Mouse (Mus musculus) fibroblast of lung, adult 2 months (primary cell): ENCODE data around the gene Rnf41.

Experiments
- DNase-seq: peaks from one replicate; pipeline ENCODE4 v3.0.0-alpha.2; 2011; ENCODE audit warnings: low read depth

Rnf41 gene

DNA sequence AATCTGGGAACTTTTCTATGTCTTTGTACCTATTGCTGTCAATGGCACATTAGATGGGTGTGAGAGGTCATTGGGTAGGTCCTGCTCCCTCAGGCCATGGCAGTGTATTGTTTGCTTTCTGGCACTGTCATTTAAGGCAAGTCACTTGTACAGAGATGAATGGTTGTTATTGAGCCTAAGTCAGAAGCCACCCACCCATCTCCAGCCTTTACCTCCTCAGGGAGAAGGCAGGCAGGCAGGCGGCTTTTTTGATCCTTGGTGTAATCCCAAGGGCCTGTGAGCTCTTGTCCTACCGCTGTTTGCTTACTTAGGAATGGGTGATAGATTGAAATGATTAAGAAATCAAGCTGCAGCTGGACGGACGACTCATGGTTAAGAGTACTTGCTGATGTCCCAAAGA lies 18.0 kb downstream of the Rnf41 start:
- no peak for DNase-seq

GRCm38 (mm10) chr10:128433417-128433816 lies 22.0 kb downstream of the Rnf41 start:
- no peak for DNase-seq

GRCm38 (mm10) chr10:128434681-128435080 lies 23.2 kb downstream of the Rnf41 start:
- DNase-seq, result no peak

DNA sequence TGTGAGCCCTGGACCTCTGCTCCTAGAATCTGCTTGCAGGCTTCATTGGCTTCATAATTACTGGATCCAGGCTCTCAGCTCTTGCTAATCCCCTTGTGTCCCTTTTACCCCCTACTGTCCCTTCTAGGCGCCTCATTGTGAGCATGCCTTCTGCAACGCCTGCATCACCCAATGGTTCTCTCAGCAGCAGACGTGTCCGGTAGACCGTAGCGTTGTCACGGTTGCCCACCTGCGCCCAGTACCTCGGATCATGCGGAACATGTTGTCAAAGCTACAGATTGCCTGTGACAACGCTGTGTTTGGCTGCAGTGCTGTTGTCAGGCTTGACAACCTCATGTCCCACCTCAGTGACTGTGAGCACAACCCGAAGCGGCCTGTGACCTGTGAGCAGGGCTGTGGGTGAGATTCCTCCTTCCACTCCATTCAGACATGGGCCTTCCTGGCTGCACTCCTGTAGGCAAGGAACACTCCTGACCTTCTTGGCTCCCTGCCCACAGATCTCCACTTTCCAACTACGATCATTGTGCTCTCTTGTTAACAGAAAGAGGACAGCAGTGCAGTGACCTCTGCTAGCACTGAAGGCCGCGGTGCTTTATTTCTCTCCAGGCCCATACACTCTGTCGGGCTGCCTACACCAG lies 23.8 kb downstream of the Rnf41 start:
- no peak for DNase-seq

DNA sequence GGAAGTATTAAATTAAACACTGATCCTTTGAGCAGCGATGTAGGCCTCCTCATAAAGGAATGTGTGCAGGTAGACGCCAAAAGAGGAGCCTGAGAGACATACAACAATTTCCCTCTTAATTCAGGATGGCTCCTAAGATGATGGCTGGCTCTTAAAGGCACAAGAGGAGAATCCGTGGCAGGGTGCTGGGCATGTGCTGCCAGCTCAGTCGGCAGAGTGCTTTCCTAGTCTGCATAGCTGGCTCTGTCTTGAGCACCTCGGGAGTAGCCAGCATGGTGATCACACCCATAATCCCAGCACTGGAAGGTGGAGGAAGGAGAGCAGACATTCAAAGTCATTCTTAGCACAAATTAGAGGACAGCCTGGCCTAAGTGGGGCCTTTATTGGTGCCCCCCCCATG lies 24.4 kb downstream of the Rnf41 start:
- DNase-seq, result no peak

DNA sequence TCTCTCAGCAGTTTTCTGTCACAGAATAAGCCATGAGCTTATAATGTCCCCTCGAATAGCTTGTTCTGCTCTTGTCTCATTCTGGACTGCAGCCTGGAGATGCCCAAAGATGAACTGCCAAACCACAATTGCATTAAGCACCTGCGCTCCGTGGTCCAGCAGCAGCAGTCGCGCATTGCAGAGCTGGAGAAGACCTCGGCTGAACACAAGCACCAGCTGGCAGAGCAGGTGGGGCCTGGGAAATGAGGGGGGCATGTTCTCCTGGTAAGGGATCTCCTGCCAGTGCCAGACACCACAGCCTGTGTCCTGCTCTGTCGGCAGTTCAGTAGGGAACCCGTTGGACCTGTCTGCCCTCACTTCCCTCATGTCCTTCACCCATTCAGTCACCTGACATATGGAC lies 24.9 kb downstream of the Rnf41 start:
- DNase-seq, result no peak

GRCm38 (mm10) chr10:128438675-128439279 lies 27.3 kb downstream of the Rnf41 start:
- no peak for DNase-seq

DNA sequence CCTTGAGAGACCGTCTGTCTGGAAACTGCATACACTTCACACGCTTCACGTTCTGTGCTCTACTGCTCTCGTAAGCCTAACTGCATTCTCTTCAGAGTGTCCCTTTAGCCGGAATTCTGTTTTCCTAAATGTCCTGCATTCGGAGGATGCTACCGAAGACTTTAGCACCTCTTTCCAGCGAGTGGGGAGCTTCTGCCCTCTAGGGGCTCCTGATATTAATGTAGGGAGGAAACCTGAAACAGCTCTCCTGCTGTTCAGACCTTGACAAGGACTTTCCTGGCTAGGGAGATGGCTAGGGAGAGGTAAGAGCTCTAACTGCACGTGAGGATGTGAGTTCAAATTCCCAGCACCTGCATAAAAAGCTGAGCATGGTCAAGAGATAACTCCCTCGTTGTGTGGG lies 28.9 kb downstream of the Rnf41 start:
- DNase-seq, result no peak

- no peak for DNase-seq
Observed at GRCm38 (mm10) chr10:128441324-128442119, 30.1 kb downstream of the Rnf41 start.

DNA sequence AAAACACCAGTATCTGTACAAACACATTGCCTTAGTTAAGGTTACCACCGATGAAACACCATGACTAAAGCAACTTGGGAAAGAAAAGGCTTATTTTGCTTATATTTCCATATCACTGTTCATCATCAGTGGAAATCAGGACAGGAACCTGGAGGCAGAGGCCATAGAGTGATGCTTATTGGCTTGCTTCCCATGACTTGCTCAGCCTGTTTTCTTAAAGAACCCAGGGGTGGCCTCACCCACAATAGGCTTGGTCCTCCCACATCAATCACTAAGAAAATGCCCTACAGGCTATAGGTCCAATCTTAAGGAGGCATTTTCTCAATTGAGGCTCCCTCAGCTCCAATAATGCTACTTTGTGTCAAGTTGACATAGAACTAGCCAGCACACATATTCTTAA lies 31.3 kb downstream of the Rnf41 start:
- no peak for DNase-seq

- no peak for DNase-seq
Observed at GRCm38 (mm10) chr10:128444354-128444753, 32.9 kb downstream of the Rnf41 start.

GRCm38 (mm10) chr10:128445407-128445806 lies 34.0 kb downstream of the Rnf41 start:
- DNase-seq, result no peak

- no peak for DNase-seq
Observed at GRCm38 (mm10) chr10:128451014-128451413, 39.6 kb downstream of the Rnf41 start.

- no peak for DNase-seq
Observed at GRCm38 (mm10) chr10:128454471-128454870, 43.0 kb downstream of the Rnf41 start.

DNA sequence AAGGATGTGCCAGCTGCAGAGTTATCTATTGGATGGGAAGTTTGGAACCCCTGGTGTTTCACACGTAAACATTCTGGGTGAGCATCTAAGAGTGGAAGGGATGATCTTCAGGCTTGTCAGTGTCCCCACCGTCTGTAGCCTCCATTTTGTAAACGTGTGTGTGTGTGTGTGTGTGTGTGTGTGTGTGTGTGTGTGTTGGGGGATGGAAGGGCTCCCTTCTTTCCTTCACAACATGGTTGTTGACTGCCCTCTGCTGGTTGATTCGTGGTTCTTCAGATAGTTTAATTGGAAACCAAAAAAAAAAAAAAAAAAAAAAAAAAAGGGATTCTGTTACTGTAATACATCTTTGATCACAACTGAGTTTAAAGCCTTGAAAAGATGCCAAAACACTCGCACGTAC lies 43.8 kb downstream of the Rnf41 start:
- peak; percentile 36 for DNase-seq

DNA sequence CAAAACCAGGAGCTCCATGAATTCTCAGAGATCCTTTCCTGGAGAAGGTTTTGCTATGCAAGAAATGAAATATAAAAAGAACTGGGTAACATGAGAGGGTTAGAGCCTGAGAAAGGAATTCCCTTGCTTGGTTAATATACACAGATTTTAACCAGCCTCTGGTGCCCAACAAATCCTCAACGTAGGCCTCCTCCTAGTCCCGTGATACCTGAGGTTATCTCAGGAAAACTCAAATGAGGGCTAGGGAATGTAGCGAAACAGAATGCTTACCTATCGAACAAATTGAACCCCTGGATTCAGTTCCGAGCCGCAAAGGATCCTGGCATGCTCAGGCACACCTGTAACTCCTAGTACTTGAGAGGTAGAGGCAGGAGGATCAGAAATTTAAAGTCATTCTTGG lies 46.2 kb downstream of the Rnf41 start:
- no peak for DNase-seq

GRCm38 (mm10) chr10:128458348-128458718 lies 46.9 kb downstream of the Rnf41 start:
- peak; percentile 54 for DNase-seq

DNA sequence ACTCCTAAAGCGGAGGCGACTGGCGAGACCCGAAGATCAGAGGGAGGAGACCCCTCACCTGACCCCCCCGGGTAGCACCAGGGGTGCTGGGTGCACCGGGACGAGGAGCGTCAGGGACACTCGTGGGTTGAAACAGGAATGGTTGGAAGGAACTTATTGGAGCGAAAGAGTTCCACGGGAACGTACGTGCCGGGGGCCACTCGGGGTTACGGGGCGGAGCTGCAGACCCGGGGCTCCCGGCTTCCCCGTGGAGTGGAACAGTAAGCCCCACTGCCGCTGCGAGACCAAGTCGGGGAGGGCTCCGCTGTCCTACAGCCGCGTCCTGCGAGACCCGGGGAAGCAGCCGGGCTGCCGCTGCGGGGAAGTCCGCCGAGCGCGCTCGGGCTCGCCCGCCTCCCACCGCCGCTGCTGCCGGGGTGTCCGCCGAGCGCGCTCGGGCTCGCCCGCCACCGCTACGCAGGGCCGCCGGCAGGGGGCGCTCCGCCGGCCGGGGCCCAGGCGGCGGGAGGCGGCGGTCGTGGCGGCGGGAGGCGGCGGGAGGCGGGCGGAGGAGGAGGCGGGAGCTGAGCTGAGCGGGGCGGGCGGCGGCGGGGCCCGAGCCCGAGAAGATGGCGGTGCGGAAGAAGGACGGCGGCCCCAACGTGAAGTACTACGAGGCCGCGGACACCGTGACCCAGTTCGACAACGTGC lies 47.4 kb downstream of the Rnf41 start, which contains the start of gene Smarcc2:
Gene Smarcc2 (plus strand): TSS at position 530 of the 690 bp plus-strand sequence.
- no peak for DNase-seq

DNA sequence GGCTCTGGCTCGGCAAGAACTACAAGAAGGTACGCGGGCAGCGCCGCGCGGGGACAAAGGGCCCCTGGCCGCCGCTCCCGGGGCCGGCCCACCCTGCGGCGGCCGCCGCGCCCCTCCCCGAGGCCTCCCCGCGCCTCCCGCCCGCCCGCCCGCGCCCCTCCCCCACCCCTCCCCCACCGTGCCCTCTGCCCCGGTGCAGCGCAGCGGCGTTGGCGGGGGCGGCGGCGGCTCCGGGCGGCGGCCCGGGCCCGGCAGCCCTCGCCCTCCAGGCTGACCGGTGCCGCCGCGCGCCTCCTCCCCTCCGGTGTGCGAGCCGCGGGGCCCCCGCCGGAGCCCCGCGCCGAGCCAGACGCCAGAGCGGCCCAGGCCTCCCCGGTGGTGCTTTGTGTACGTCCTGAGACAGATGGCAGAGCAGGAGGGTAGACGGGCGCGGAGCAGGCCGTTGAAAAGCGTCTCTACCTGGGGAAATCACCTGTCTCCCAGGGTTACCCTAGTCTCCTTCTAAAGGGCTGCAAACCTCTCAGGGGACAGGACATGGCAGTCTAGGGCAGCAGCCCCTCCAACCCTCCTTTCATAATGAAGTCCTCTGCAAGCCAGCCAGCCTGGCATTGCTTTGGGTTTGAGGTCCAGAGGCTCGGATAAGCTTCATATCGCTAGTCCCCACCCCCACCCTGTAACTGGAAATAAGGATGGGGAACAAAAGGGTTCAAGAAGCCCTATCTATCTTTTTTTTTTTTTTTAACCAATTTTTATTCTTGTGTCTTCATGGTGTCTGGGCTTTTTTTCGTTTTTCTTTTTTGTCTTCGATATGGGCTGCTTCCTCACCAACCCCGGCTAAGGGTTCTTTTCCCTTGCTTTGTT lies 48.2 kb downstream of the Rnf41 start:
- DNase-seq, result no peak

DNA sequence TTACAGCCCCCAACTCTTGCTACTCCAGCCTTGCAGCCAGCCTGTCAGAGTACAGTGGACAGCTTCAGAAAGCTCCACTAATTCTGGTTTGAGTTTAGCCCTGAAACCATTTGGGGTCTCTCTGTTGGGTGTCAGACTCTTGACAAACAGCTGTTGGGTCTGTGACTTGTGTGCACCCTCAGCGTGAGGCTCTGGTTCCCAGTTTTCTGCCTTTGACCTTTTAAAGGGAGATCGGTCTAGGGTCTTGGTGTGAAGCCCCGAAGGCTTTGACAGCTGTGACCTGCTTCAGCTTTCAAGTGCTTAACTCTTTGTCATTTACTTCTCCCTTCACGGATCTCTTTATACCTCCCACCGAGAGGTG lies 48.8 kb downstream of the Rnf41 start:
- no peak for DNase-seq

DNA sequence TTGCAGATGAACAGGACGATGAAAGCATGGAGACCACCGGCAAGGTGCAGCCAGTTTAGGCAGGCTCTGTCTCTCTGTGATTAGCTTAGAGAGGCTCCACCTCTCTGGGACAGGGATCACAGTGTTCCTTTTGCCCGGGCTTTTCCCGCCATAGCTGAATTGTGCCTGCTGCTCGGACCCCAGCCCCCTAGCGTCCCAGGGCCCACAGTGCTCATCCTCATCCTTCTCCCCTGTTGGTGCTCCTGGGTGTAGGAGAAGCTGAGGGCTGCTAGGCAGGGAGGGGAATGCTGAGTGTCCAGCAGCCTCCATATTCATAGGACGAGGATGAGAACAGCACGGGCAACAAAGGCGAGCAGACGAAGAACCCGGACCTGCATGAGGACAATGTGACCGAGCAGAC lies 62.9 kb downstream of the Rnf41 start:
- no peak for DNase-seq

GRCm38 (mm10) chr10:128486370-128486769 lies 74.9 kb downstream of the Rnf41 start:
- no peak for DNase-seq
